Mouse (Mus musculus) kidney, postnatal 36 days (tissue): ENCODE measurements around the gene Asb1.

Experiments used
- DNase-seq, 2 experiments: peaks; one replicate each; pipeline ENCODE4 v3.0.0; 2021 to 2022; ENCODE audit warnings: mixed read lengths in 2 of 2

The Asb1 gene

DNA sequence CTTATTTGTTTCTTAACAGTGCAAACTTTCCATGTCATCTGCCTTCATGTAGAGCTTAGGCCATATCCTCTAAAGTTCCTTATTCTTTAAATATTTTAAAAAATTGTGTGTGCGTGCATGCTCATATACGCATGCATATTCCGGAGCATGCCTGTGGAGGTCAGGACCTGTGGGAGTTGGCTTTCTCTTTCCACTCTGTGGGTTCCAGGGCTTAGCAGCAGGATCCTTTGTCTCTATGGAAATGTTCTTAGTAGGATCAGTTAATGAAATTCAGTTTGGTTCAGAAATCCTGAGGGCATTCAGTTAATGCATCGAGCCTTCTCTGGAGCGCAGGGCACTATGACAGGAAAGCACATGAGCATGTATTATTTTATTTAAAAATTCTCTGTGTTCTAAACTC, 7.2 kb downstream of the Asb1 start:
- no peak for DNase-seq

DNA sequence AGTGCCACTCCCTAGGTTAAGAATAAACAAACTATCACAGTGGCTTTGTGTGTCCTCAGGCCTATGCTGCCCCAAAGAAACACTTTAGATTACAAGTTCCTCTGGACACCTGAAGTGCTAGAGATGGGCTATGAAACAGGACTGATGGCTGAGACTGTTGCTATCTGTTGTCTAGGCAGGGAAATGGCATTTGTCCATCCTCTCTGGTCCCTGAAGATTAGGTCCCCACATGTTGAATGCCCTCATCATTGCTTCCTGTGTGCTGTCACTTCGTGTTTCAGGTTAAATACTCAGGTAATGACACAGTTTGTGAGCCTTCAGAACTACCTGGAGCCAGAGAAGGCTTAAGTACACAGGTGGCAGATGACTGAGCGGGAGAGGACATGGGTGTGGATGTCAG, 8.7 kb downstream of the Asb1 start:
- DNase-seq, result no peak

DNA sequence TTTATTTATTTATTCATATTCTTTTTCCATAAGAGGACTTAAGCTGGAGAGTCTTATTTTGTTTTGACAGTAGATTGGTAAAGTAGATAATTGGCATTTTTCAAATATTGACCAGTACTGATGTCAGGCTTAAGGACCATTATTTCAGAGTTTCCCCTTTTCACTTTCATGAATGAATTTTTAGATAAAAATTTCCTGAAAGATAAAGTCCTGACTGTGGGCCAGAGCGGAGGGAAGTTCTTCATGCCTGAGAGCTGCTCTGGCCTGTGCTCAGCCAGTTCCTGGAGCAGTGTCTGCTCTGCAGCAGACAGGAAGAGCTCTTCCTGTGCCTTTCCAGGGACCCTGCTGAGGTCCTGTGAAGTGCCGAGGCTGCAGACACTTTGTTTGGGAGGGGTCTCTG, 16.8 kb downstream of the Asb1 start:
- DNase-seq, result no peak

- DNase-seq, result no peak
Observed at GRCm38 (mm10) chr1:91561226-91561625, 20.9 kb downstream of the Asb1 start.

GRCm38 (mm10) chr1:91562977-91563590, 22.7 kb downstream of the Asb1 start:
- peak in 1 of 2 experiments; percentile 11 for DNase-seq

DNA sequence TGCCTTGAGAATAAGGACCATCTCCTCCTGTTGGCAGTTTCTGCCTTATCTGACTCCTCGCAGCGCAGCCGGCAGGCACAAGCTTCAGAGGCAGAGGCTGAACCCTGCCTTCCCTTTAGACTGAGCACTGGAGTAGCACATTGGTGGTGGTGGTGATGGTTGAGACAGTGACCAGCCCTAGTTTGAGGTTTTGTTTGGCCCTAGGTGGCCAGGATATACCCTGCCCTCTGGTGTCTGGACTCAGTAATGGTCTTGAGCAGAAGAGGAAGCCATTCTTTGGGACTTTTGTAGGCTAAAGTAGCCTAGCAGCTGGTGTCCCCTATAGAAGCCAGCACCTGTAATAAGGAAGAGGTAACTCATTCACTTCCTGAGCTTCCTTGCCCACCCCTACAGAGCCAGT, 23.7 kb downstream of the Asb1 start:
- DNase-seq, result peak in 1 of 2 experiments; percentile 33

DNA sequence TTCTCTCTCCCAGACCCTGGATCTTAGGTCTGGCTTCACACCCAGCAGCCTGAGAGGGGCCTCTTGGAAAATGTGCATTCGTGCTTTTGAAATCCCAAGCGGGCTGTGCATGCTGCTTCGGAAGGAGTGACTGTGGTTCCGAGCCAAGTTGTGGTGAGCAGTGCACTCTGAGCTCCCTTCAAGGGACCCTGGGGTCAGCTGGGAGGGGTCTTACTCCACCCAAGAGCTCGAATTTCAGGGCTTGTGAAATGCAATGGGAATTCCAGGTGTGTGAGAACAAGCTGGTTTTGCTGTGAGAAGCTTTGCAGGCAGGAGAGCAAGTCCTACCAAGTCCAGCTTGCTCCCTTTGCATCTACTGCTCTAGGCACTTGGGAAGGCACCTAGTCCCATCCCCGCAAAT, 24.3 kb downstream of the Asb1 start:
- no peak for DNase-seq

DNA sequence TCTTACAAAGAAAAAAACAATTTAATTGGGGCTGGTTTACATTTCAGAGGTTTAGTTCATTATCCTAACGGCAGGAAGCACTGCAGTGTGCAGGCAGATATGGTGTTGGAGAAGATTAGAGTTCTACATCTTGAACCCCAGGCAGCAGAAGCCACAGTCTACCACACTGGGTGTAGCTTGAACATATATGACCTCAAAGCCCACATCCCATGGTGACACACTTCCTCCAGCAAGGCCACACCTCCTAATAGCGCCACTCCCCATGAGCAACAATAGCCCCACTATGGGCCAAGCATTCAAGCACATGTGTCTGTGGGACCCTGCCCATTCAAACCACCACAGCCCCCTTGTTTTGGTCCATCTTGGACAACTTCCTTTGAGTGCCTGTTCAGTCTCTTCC, 26.9 kb downstream of the Asb1 start:
- DNase-seq, result no peak

DNA sequence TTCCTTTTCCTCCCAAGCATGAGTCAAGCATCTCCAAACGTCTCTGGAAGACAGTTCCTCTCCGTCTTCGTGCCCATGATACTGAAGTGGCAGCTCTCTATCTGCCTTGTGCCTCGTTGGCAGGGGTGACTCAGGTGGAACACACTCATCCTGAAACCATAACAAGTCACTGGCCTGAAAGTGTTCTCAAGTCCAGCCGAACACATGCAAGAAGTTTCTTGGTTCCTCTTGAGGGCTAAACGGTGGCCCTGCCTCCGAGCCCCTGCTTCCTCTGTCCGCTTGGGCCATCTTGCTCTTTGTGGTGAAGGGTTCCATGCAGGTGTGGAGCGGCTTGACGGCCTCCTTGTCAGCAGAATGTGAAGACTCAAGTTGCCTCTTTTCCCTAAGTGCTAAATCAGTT, 32.1 kb downstream of the Asb1 start:
- DNase-seq, result no peak

DNA sequence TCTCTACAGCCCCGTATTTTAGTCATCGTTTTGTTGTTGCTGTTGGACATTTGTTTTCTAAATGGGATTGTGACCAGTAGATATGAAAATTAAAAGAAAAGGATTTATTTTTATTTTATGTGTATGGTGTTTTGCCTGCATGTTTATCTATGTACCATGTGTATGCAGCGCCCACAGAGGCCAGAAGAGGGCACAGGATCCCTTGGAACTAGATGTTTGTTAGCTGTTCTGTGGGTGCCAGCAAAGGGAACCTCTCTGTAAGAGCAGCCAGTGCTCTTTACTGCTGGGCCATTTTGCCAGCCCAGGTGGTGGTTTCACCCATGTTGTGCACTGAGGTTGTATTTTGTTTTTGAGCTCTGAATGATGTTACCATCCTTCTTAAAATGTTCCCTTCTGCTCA, 33.9 kb downstream of the Asb1 start:
- DNase-seq, result peak; percentile 41 to 79

DNA sequence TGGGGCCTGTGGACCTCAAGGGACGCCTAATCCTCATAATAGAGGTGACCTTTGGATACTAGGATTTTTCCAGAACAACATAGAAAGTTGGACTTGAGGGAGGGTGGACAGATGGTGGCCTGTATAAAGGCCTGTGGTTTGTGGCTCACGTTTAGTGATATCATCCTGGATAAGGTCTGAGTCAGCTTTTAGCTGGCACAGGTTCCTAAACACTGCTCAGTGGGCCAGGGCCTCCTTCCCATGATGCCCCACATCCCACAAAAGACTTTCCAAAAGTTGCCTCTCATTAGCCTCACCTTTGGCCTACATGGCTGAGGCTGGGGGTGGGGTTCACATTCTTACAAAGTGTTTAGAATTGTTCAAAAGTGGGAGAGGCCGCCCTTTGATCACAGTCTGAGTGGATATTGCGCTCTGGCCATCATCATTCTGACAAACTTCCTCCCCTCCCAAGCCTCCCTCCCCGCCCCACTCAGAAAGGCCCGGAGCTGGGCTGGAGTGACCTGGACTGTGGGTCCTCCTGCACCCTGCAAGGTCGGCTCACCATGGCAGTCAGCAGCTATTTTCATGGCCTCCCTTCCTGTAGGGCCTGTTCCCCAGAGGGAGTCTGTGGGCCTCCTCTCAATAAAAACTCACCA, 37.7 kb downstream of the Asb1 start:
- no peak for DNase-seq

- DNase-seq, result no peak
Observed at GRCm38 (mm10) chr1:91580503-91580902, 40.2 kb downstream of the Asb1 start.

DNA sequence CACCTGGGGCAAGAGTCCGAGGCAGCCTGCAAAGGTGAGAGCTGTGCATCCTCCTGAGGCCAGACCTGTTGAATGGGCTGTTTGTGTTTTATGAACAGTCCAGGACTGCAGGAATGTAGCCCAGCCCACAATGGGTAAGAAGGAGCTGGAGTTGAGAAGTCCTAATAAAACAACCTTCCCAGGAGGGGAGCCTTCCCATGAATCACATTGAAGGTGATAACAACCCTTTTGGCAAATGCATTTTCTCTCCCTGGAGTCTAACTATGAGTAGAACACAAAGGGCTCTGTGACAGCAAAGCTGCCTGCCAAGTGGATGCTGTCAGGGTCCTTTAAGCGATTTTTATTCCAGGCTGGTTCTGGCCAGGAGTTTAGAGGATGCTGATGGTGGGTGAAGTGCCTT, 40.9 kb downstream of the Asb1 start:
- no peak for DNase-seq

DNA sequence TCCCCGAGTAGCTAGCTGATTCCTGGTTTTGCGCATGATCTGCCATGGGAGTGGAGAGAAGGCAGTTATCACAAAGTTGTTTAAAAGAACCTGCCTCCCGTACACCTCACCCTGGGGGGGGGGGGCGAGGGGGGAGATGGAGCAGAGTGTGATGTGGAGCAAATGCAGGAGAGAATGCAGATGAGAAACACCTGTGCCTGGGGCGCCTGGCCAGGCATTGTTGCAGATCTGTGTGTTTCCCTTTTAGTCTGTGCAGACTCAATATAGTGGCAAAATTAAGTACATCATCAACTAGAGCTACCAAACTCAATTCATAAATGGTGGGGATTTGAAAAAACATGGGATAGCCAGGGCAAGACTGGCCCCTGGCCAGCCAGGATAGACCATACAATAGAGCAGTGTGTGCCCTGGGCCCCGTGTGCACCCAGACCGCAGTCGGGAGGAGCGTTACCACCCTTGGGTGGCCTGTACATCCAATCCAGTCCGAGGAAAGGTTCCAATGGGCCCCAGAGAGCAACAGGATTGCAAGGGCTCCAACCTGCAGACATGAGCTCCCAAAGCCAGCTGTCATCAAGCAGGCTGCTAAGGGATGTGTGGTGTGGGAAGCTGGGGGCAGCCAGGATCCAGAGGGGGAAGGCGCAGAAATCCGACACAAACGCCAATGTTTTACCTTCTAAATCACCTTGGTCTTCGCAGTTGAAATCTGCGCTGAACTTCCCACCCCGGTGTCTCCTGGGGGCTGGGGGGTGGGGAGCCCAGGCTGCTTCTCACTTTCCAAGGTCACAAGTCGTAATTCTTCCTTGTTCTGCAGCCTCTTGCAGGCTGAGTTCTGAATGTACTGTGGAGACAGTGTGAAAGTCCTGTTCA, 44.9 kb downstream of the Asb1 start:
- no peak for DNase-seq

- DNase-seq, result peak in 1 of 2 experiments; percentile 6
Observed at GRCm38 (mm10) chr1:91589738-91590137, 49.4 kb downstream of the Asb1 start.

DNA sequence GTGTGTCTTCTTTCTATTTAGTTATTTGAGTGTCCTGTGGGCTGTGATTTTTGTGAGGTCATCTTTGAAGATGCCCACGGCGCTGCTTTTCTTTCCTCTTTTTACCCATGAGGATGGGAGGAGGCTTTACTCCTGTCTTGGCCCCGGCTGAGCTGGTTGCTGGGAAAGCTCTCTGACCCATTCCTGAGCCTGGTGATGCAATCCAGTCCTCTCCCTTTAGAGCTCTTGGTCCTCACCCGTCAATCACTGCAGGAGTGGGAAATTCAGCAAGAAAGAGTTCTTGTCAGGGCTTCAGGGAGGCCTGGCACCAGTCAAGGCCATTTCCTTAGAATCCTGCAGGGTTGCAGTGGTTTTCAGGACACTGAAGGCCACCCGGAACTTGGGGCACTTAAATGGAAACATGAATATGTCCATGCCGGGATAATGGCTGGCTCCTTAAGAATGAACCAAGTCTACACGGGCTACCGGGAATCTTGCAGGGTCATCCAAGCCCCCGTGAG, 55.2 kb downstream of the Asb1 start:
- no peak for DNase-seq

GRCm38 (mm10) chr1:91597611-91598010, 57.3 kb downstream of the Asb1 start:
- DNase-seq, result no peak

- peak in 1 of 2 experiments; percentile 51 for DNase-seq
Observed at GRCm38 (mm10) chr1:91600671-91601361, 60.5 kb downstream of the Asb1 start.

- no peak for DNase-seq
Observed at GRCm38 (mm10) chr1:91601362-91602096, 61.2 kb downstream of the Asb1 start.

GRCm38 (mm10) chr1:91605632-91606031, 65.3 kb downstream of the Asb1 start:
- no peak for DNase-seq

GRCm38 (mm10) chr1:91606701-91607100, 66.4 kb downstream of the Asb1 start:
- no peak for DNase-seq

DNA sequence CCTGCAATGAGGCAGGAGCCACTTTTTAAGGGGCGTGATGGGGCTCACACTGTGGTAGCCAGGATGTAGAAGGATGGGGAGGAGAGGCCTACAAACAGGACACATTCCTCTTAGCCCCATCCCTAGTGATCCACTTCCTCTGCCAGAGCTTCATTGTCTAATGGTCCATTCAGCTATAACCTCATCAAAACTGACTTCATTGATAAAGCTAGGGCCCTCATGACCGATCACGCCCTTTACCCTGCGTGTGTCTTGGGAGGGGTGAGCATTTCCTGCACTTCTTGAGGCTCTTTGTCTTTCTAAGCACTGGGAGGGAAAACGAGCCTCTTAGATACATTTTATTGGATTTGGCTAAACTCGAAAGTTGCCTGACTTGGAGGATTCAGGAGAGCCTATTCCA, 66.8 kb downstream of the Asb1 start:
- DNase-seq, result no peak
